Mouse (Mus musculus): ENCODE results near the gene Baz2b. TPM values are rescaled to one million over a fixed set of nuclear protein-coding genes. Genes with fewer than 3 reads are reported as not detected.

Baz2b gene
- total RNA-seq, 1 experiment from 2014 or later = 161 TPM

GRCm38 (mm10) chr2:60122188-60122587, 87.5 kb downstream of the Baz2b start:
- ATAC-seq (replicated peaks in 1 of 2; ENCODE audit: insufficient read depth in 1 of 2, low FRiP score in 2 of 2, low TSS enrichment in 1 of 2, low read depth in 1 of 2, poor library complexity in 2 of 2, severe bottlenecking in 2 of 2) = no peak

- peak in 1 of 2 experiments; percentile 37; a peak in 3 of 4 replicates for ATAC-seq (replicated peaks in 1 of 2; ENCODE audit: insufficient read depth in 1 of 2, low FRiP score in 2 of 2, low TSS enrichment in 1 of 2, low read depth in 1 of 2, poor library complexity in 2 of 2, severe bottlenecking in 2 of 2)
Measured at GRCm38 (mm10) chr2:60120681-60121080, 89.0 kb downstream of the Baz2b start.

- no peak for ATAC-seq (replicated peaks in 1 of 2; ENCODE audit: insufficient read depth in 1 of 2, low FRiP score in 2 of 2, low TSS enrichment in 1 of 2, low read depth in 1 of 2, poor library complexity in 2 of 2, severe bottlenecking in 2 of 2)
Measured at GRCm38 (mm10) chr2:60118684-60119558, 90.7 kb downstream of the Baz2b start.

DNA sequence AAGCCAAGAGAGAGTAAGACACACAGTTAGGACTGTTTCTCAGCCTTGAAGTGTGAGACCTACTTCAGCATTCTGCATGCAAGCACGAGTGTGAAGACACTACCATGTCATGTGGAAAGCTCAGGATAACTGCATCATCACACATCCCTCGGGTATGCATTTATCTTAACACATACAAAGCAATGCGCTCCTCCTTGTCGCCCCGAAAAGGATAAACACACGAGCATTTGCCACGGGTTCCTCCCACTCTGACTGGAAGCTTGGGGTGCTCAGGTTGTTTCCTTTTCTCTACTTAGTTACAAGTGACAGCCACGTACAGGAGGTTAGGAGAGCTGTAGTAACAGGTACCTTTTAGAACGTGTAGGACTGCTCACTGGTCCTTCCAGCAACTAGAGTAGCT, 91.8 kb downstream of the Baz2b start:
- no peak for ATAC-seq (replicated peaks in 1 of 2; ENCODE audit: insufficient read depth in 1 of 2, low FRiP score in 2 of 2, low TSS enrichment in 1 of 2, low read depth in 1 of 2, poor library complexity in 2 of 2, severe bottlenecking in 2 of 2)

GRCm38 (mm10) chr2:60115891-60116554, 93.6 kb downstream of the Baz2b start:
- ATAC-seq (replicated peaks in 1 of 2; ENCODE audit: insufficient read depth in 1 of 2, low FRiP score in 2 of 2, low TSS enrichment in 1 of 2, low read depth in 1 of 2, poor library complexity in 2 of 2, severe bottlenecking in 2 of 2) = no peak

DNA sequence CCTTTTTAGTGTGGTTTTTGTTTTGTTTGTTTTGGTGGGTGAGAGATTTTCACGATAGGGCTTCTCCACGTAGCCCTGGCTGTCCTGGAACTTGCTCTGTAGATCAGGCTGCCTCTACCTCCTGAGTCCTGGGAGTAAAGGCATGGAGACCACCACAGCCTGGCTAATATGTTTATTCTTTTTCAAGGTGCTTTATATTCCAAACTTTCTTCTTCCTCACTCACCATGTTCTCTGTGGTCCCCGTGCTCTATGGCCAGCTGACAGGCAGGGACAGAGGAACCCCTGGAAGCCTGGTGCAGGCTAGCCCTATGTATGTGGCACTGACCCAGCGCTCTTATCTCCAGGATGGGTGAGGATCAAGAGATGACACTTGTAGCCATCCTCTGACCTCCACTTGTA, 94.7 kb downstream of the Baz2b start:
- no peak for ATAC-seq (replicated peaks in 1 of 2; ENCODE audit: insufficient read depth in 1 of 2, low FRiP score in 2 of 2, low TSS enrichment in 1 of 2, low read depth in 1 of 2, poor library complexity in 2 of 2, severe bottlenecking in 2 of 2)

DNA sequence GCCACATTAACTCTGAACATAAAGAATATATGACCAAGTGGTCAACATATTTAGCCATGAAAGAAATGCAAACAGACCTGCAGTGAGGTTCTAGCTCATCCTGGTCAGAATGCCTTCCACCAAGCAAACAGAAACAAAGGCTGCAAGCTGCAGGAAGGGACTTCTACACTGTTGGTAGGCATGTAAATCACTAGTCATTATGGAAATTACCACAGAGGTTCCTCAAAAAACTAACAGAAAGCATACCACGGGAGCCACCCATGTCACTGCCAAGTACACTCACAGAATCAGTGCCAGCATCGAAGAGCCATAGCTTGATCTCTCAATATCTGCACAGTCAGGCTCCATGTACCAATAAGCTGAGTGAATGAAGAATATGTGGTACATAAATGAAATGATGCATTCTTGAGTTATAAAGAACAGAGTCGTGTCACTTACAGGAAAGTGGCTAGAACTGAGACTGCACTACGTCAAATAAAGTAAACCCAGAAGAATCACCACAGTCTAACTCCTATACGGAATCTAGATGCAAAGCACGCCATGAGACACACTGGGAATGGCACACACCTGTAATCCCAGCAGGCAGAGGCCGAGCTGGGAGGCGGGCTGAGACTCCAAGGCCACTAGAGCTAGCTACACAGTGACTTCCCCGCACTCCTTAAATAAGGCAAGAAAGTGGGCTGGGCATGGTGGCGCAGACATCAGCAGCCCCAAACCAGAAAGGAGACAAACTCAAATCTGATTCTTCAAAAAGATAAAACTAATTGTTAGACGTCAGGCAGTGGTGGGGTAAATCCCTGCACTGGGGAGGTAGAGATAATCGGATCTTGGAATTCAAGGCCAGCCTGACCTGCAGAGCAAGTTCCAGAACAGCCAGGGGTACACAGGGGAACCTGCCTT, 95.7 kb downstream of the Baz2b start:
- peak; percentile 91 to 92 for ATAC-seq (replicated peaks in 1 of 2; ENCODE audit: insufficient read depth in 1 of 2, low FRiP score in 2 of 2, low TSS enrichment in 1 of 2, low read depth in 1 of 2, poor library complexity in 2 of 2, severe bottlenecking in 2 of 2)

DNA sequence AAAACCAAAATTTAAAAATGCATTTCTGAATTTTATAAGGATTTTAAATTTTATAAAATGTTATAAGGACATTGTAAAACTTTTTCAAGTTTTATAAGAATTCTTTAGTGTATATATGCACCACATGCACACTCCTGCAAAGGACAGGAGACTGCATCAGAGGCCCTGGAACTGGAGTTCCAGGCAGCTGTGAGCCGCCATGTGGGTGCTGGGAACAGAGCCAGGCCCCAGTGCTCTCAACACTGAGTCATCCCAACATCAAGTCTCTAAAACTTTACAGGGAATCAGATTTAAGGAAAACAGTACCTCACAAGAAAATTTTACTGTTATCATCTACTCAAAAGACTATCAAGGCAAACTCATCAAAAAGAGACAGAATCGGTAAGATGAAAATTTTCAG, 97.5 kb downstream of the Baz2b start:
- no peak for ATAC-seq (replicated peaks in 1 of 2; ENCODE audit: insufficient read depth in 1 of 2, low FRiP score in 2 of 2, low TSS enrichment in 1 of 2, low read depth in 1 of 2, poor library complexity in 2 of 2, severe bottlenecking in 2 of 2)

DNA sequence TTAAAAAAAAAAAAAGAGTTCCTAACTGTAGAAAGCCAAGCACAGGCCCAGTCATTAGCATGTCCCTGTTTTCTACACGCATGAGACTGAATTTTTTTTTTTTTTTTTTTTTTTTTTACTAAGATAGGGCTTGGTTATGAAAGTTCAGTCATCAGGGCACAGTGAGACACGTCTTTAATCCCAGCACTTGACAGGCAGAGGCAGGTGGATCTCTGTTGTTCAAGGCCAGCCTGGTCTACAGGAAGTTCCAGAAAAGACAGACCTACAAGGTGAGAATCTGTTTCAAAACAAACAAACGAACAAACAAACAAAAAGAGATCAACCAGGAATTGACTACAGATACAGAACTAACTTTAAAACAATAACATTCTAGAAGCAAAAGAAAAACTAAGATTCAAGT, 100.6 kb downstream of the Baz2b start:
- ATAC-seq (replicated peaks in 1 of 2; ENCODE audit: insufficient read depth in 1 of 2, low FRiP score in 2 of 2, low TSS enrichment in 1 of 2, low read depth in 1 of 2, poor library complexity in 2 of 2, severe bottlenecking in 2 of 2) = no peak

DNA sequence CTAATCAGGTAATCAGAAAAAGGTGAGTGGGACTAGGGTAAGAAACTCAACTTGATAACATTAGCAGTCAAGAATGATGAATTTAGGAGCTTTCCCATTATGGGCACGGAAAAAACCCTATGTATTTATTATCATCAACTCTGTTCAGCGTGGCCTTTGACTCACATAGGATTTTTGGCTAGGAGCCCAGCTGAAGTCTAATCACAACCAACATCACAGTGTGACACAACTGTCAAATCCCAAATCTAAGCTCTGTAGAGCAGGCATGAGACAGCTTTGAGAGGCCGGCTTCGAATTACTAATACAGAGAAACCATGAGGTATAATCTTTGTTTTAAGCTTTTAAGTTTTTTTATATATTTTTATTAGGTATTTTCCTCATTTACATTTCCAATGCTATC, 113.0 kb downstream of the Baz2b start:
- no peak for ATAC-seq (replicated peaks in 1 of 2; ENCODE audit: insufficient read depth in 1 of 2, low FRiP score in 2 of 2, low TSS enrichment in 1 of 2, low read depth in 1 of 2, poor library complexity in 2 of 2, severe bottlenecking in 2 of 2)

DNA sequence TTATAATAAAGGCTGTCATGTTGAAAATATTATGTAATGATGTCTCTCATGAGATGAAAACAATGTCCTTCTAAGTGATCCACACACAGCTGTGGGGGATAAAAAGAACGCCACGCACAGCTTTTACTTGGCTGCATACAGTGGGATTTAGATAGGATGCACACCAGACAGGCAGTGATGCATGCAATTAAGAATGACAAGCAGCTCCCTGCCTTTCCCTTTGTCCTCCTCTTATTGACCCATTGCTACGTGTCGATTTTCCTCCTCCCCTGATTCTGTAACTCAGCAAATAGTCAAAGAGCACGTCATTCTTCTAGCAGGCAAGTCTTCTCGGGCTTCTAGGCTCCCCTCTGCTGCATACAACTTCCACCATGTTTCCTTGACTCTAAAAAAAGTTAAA, 119.4 kb downstream of the Baz2b start:
- no peak for ATAC-seq (replicated peaks in 1 of 2; ENCODE audit: insufficient read depth in 1 of 2, low FRiP score in 2 of 2, low TSS enrichment in 1 of 2, low read depth in 1 of 2, poor library complexity in 2 of 2, severe bottlenecking in 2 of 2)

DNA sequence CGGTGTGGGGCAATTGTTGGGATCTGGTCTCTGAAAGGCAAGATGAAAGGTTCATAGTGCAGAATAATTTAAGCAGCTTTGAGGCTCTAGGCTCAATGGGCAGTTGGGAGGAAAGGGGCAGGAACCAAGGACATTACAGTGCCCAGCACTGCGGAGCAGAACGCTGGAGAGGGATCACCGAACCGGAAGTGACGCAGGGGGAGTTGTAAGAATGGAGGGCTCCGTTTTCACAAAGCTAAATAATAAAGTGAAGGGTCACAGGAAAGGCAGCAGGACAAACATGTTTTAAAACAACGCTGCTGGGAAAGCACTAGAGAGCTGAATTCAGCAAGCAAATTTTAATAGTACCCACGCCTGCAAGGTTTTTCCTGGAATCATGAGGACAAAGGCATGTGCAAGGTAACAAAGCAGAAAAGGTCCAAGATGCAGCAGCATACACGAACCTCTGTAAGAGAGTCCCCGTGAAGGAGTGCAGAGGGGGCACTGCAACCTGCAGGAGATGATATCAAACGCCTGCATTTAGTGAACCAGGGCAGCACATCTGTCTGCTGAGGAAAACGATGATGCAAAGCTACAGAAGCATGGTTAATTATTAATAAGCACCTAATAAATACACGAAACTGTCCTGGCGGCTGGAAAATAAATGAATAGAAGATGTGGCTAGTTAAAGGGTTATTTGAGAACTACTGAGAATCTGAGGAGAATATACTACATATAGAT, 120.0 kb downstream of the Baz2b start:
- ATAC-seq (replicated peaks in 1 of 2; ENCODE audit: insufficient read depth in 1 of 2, low FRiP score in 2 of 2, low TSS enrichment in 1 of 2, low read depth in 1 of 2, poor library complexity in 2 of 2, severe bottlenecking in 2 of 2) = no peak

- ATAC-seq (replicated peaks in 1 of 2; ENCODE audit: insufficient read depth in 1 of 2, low FRiP score in 2 of 2, low TSS enrichment in 1 of 2, low read depth in 1 of 2, poor library complexity in 2 of 2, severe bottlenecking in 2 of 2) = no peak
Measured at GRCm38 (mm10) chr2:60088785-60089527, 120.7 kb downstream of the Baz2b start.

GRCm38 (mm10) chr2:60086197-60086903, 123.3 kb downstream of the Baz2b start:
- ATAC-seq (replicated peaks in 1 of 2; ENCODE audit: insufficient read depth in 1 of 2, low FRiP score in 2 of 2, low TSS enrichment in 1 of 2, low read depth in 1 of 2, poor library complexity in 2 of 2, severe bottlenecking in 2 of 2) = peak; percentile 28 to 68; a peak in 2 of 4 replicates

- ATAC-seq (replicated peaks in 1 of 2; ENCODE audit: insufficient read depth in 1 of 2, low FRiP score in 2 of 2, low TSS enrichment in 1 of 2, low read depth in 1 of 2, poor library complexity in 2 of 2, severe bottlenecking in 2 of 2) = no peak
Measured at GRCm38 (mm10) chr2:60084823-60085222, 124.8 kb downstream of the Baz2b start.
